Mouse (Mus musculus) forebrain, postnatal 0 days (tissue): ENCODE data around the gene Gm340. TPM values are rescaled to one million over a fixed set of nuclear protein-coding genes. Genes with fewer than 3 reads are reported as not detected.

ENCODE experiments used
- ATAC-seq: fragments of 200-750 bp; cut with Nextera tagmentation; 2 replicates; pipeline ENCODE4 v1.8.0; 2017; ENCODE audit warnings: mild to moderate bottlenecking, moderate library complexity
- DNase-seq: peaks from one replicate; pipeline ENCODE4 v3.0.0-alpha.2; 2015
- H3K27ac ChIP-seq: fragments of 300-500 bp; sonication (generic); 2 replicates; pipeline ENCODE4 v1.5.1; 2014; ENCODE audit warnings: low read depth, mild to moderate bottlenecking, antibody characterized with exemption, low read length, moderate library complexity, mixed read lengths
- H3K27me3 ChIP-seq: fragments of 300-500 bp; sonication (generic); 2 replicates; pipeline ENCODE4 v1.6.1; 2014; ENCODE audit warnings: mild to moderate bottlenecking, low read length, mixed read lengths; ENCODE audit not compliant: insufficient read depth
- H3K36me3 ChIP-seq: fragments of 300-500 bp; sonication (generic); 2 replicates; pipeline ENCODE4 v1.6.1; 2014; ENCODE audit warnings: mild to moderate bottlenecking, moderate library complexity; ENCODE audit not compliant: insufficient read depth
- H3K4me1 ChIP-seq: fragments of 300-500 bp; sonication (generic); 2 replicates; pipeline ENCODE4 v1.6.1; 2014; ENCODE audit warnings: antibody characterized with exemption; ENCODE audit not compliant: insufficient read depth
- H3K4me2 ChIP-seq: fragments of 300-500 bp; sonication (generic); 2 replicates; pipeline ENCODE4 v1.6.1; 2014; ENCODE audit warnings: low read depth, mild to moderate bottlenecking, moderate library complexity
- H3K4me3 ChIP-seq: fragments of 300-500 bp; sonication (generic); 2 replicates; pipeline ENCODE4 v1.5.1; 2014; ENCODE audit warnings: low read depth, low read length, mixed read lengths
- H3K9ac ChIP-seq: fragments of 300-500 bp; sonication (generic); 2 replicates; pipeline ENCODE4 v1.6.1; 2014; ENCODE audit warnings: mild to moderate bottlenecking
- H3K9me3 ChIP-seq: fragments of 300-500 bp; sonication (generic); 2 replicates; pipeline ENCODE4 v1.6.1; 2016; ENCODE audit warnings: low read length
- CTCF ChIP-seq: sonication (generic); IDR thresholded peaks from 2 replicates; pipeline ENCODE4 v1.5.1; 2016; ENCODE audit warnings: antibody characterized with exemption, control low read depth, low read depth
- WGBS: fragments of 180-500 bp; shearing (Covaris S2); extraction: QIAGEN DNeasy Blood & Tissue Kit; methylation state at CpG from one replicate; pipeline ENCODE4 v1.1.7; 2014; 5-methylcytosine and 5-hydroxymethylcytosine counted together
- polyA plus RNA-seq: library from polyadenylated mRNA; unstranded; fragments of >200 nt; fragmentation: Nextera tagmentation; extraction: Ambion mirVana; gene quantifications from 2 replicates; pipeline ENCODE4 v1.2.1, GENCODE M21; 2015
- total RNA-seq: library from RNA; depleted of rRNA; stranded (reverse); fragments of >200 nt; gene quantifications from 2 replicates; pipeline ENCODE4 v1.2.3, GENCODE M21; 2014

The Gm340 gene
- total and polyA plus RNA-seq, 2 experiments from 2014 or later: 1.7 to 7.6 TPM

DNA sequence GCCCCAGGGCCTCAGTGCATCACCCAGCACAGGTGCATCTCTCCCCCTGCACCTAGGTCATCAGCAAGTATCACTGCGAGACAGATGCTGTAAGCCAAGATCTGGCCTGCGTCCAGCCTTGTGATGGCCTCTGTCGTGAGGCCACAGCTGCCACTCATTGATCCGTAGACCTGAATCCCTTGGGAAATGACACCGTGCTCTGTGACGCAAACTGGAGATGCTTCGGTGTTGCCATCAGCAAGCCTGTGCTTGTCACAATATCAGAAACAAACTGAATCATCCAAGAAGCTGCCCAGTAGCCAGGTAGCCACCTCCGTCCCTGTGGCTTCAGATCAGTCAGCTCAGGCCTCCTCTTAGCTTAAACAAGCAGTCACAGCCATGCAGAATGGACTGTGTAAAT lies 7.5 kb downstream of the Gm340 start:
- H3K4me1 ChIP-seq: no peaks in the 10 kb centered on the region

DNA sequence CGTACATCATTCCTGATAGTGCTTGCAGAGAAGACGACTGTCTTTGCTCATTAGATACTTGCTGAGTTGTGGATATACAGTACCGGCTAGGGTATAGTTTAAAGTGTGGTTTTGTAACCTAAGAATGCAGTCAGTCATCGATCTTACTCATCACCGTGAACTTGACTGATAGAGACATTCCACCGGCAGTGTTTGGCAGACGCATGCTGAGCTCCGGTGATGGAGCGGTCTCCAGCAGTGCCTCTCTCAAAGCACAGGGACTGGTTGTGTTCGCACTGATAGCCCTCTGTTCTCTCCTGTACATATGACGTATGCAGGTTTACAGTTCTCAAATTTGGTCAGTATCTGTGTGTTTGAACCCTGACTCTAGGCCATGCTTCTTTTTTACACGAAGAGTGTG lies 9.6 kb downstream of the Gm340 start:
- Histone ChIP-seq H3K4me3 (no peak overlapping the region), H3K4me1 (no peaks in the 10 kb centered on the region), H3K27ac (no peak overlapping the region), H3K27me3 (no peaks in the 10 kb centered on the region), H3K9me3 (no peaks in the 10 kb centered on the region), H3K4me2 (no peak overlapping the region), H3K36me3 (0 out of 2 replicates have a peak, but pooled peaks cover 5% of the 10 kb centered on the region), H3K9ac (no peak overlapping the region)
- ATAC-seq (no peak), DNase-seq (no peak)
- TF ChIP-seq CTCF: no peak
- WGBS: 85% methylated on average over 12 of the region's 12 CpGs

More for the DNA sequence above, 7.5 kb downstream of the Gm340 start:
- H3K9ac ChIP-seq: no peak overlapping the region
- no peaks in the 10 kb centered on the region for H3K27me3 ChIP-seq
- H3K36me3 ChIP-seq: peaks cover 15% of the 10 kb centered on the region; the same call in 1 of the 2 replicates
- H3K4me2 ChIP-seq: no peak overlapping the region
- H3K4me3 ChIP-seq: no peak overlapping the region
- no peak overlapping the region for H3K27ac ChIP-seq
- no peaks in the 10 kb centered on the region for H3K9me3 ChIP-seq
- ATAC-seq (no peak), DNase-seq (no peak)
- TF ChIP-seq CTCF: no peak
- WGBS: 82% methylated on average over 8 of the region's 8 CpGs

- Histone ChIP-seq H3K4me2 (no peak overlapping the region), H3K9ac (no peak overlapping the region), H3K27ac (no peak overlapping the region), H3K9me3 (no peaks in the 10 kb centered on the region), H3K27me3 (no peaks in the 10 kb centered on the region), H3K36me3 (no peaks in the 10 kb centered on the region), H3K4me1 (no peaks in the 10 kb centered on the region), H3K4me3 (no peak overlapping the region)
- no peak for DNase-seq
- ATAC-seq: no peak
- no peak for TF ChIP-seq CTCF
- WGBS: 81% methylated on average over 6 of the region's 6 CpGs
Measured at GRCm38 (mm10) chr19:41597170-41597894, 15.2 kb downstream of the Gm340 start.

- H3K27me3 ChIP-seq: no peaks in the 10 kb centered on the region
- H3K4me2 ChIP-seq: no peak overlapping the region
- WGBS: 45% methylated on average over 11 of the region's 11 CpGs
- H3K36me3 ChIP-seq: no peaks in the 10 kb centered on the region
- 0 out of 2 replicates have a peak, but pooled peaks have one; percentile 7 for ATAC-seq
- no peak for DNase-seq
- no peak overlapping the region for H3K9ac ChIP-seq
- H3K9me3 ChIP-seq: no peaks in the 10 kb centered on the region
- no peaks in the 10 kb centered on the region for H3K4me1 ChIP-seq
- no peak for TF ChIP-seq CTCF
- H3K4me3 ChIP-seq: no peak overlapping the region
- H3K27ac ChIP-seq: no peak overlapping the region
Measured at GRCm38 (mm10) chr19:41600647-41601046, 18.5 kb downstream of the Gm340 start.

DNA sequence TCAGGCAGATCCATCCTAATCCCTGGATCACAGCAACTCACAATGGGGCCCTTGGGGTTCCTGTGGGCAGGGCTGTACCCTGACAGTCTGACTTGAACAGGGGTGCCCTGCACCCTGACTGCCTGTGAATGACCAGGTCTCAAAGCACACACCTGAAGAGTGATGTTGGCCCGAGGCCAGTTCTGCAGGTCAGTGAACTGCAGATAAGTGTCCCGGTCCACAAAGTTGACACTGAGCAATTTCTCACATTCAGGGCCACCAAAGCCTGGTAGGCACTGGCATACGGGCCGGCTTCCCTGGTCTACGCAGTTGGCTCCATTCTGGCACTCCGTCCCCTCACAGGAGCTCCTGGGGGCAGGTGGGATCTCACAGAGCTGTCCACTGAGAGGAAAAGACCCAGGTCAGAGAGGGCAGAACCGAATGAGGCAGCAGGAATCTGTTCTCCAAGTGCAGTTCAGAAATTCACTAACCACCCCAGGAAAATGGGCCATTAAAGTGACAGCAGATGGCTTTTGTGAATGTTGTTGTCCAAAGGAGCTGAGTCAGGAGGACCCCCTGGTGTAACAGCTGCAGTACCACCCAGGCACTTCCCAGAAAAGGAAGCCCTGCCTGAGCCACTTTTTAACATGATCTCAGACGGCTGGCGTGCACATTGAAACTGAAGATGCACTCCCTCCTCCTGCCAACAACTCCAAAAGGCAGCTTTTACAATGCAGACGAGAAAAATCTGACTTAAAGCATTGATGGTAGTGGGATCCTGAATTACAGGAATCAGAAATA lies 24.2 kb downstream of the Gm340 start:
- no peak overlapping the region for H3K4me2 ChIP-seq
- no peak overlapping the region for H3K9ac ChIP-seq
- no peak for TF ChIP-seq CTCF
- 70% methylated on average over 10 of the region's 10 CpGs for WGBS
- H3K27me3 ChIP-seq: no peaks in the 10 kb centered on the region
- H3K27ac ChIP-seq: no peak overlapping the region
- H3K36me3 ChIP-seq: peaks cover 12% of the 10 kb centered on the region; the same call in 1 of the 2 replicates
- DNase-seq (peak; percentile 35), ATAC-seq (no peak)
- H3K4me3 ChIP-seq: no peak overlapping the region
- H3K4me1 ChIP-seq: no peaks in the 10 kb centered on the region
- H3K9me3 ChIP-seq: no peaks in the 10 kb centered on the region

DNA sequence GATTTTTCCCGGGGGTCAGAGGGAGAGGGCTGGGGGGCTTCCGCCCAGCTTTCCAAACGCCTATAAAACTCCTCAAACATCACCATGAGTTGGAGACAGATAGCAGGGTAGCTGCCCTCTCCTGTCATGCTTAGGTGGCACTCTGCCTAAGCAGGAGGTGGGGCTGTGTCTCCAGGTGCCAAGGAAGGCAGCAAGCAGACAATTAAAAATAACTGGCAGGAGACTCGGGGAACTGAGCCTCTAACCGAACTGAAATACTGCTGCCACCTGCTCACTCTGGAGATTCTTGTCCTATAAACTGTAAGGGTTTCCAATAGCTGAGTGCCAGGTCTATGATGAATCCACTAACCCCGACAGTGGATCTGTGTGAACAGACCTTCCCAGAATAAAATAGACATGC lies 29.5 kb downstream of the Gm340 start:
- Histone ChIP-seq H3K4me2 (no peak overlapping the region), H3K4me1 (peaks cover 5% of the 10 kb centered on the region; the same call in 1 of the 2 replicates), H3K27ac (no peak overlapping the region), H3K9me3 (no peaks in the 10 kb centered on the region), H3K36me3 (peaks cover 4% of the 10 kb centered on the region; the same call in 1 of the 2 replicates), H3K4me3 (no peak overlapping the region), H3K9ac (no peak overlapping the region), H3K27me3 (no peaks in the 10 kb centered on the region)
- no peak for TF ChIP-seq CTCF
- ATAC-seq (no peak), DNase-seq (no peak)
- 64% methylated on average over 6 of the region's 6 CpGs for WGBS
